Mouse (Mus musculus) embryo, embryonic 10 days (tissue): ENCODE data around the gene Cops9.

ENCODE experiments used
- DNase-seq: peaks from one replicate; pipeline ENCODE4 v3.0.0-alpha.2; 2015; ENCODE audit warnings: low spot score

Cops9 gene

GRCm38 (mm10) chr1:92641514-92642272 lies at the start of gene Cops9:
Gene Cops9 (minus strand): TSS chr1:92641985.
- DNase-seq, result peak; percentile 98

DNA sequence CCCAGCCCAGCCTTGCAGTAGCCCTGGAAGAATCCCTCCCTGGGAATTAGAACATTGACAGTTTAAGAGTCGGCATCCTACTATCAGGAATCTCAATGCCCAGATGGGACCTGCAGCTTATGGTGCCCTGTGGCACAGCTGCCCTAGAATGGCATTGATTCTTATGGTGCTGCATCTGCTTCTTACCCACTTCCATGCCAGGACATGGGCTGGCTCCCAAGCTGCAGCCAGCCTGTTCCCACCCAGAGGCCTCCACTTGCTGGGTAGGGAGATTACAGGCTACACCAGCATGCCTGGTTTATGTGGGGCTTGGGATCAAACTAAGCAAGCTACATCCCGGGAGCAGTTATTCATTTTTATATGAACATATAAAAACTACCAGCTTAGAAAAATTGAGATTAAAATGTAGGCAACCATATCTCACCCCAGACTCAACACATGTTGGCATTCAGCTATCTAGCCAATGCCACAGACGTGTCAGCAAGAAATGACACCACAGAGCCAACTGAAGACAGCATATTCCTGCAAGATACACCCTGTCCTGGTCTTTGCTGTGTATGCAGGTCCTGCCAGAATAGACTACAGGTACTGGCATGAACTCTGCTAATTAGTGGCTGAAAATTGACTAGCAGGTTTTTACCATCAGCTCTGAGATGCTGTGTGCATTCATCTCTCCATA lies 49.5 kb upstream of the Cops9 start:
- DNase-seq, result no peak

DNA sequence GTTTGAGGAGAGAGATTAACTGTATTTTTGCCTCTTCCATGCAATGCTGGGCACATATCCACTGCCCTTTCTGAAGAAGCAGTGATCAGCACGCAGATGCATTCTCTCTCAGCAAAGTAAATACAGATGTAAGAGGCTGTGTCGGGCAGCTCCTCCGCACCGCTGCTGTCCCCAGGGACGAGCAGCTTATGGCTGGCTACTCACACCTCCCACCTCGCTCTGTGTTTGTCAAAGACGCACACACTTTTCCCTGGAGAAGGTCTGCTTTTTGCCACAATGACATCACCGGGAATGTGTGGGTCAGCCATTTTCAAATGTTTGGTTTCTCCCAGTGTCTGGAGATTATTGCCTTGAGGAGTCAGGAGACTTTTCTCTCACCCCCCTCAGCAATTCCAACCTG lies 45.2 kb upstream of the Cops9 start:
- DNase-seq, result peak; percentile 23

GRCm38 (mm10) chr1:92683151-92683550 lies 41.4 kb upstream of the Cops9 start:
- DNase-seq, result no peak

- DNase-seq, result peak; percentile 68
These were observed 39.2 kb upstream of the Cops9 start for GRCm38 (mm10) chr1:92680668-92681603.

GRCm38 (mm10) chr1:92678757-92679156 lies 37.0 kb upstream of the Cops9 start:
- DNase-seq, result no peak

DNA sequence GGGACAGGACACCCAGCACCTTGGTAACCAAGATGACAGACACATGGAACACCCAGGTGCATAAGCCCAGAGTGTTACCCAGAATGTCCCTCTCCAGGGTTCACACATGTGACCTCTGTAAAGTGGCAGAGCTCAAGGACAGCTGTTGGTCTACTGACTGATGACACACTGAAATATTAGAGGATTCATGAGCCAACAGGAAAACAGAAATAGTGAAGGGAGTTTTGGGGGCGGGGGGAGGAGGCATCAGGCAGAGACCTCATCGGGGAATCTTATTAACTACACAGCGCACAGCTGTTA lies 34.8 kb upstream of the Cops9 start:
- DNase-seq, result no peak

DNA sequence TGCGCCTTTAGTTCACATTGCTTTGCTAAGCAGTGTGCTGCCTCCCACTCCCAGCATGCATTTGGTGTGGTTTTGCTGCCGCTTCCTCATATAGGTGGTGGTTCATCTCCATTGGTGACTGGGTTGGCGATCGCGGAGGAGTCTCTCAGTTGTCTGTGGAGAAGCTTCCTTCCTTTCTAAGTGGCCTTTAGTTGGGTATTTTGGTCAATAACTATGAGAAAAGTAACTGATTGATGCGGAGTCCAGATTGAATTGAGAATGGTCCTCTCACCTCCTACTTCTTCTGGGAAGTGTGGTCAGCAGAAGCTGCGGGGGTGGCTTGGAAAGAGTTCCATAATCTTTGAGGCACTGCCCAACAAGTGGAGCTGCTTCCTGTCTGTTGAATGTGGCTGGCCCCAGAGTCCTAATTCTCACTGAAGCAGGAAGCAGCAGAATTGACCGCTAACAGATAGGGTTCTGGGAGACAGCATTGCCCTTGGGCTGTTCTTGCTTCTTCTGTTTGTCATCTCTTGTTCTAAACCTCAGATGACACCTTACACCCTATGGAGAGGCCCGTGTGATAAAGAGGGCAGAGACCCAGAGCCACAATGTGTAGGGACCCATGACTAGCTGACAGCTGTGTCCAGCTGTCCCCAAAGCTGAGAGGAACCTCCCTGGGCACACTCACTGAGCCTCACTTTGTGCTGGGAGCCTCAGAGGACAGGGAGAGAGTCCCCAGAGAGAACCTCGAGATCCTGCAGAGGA lies 34.3 kb upstream of the Cops9 start:
- no peak for DNase-seq

DNA sequence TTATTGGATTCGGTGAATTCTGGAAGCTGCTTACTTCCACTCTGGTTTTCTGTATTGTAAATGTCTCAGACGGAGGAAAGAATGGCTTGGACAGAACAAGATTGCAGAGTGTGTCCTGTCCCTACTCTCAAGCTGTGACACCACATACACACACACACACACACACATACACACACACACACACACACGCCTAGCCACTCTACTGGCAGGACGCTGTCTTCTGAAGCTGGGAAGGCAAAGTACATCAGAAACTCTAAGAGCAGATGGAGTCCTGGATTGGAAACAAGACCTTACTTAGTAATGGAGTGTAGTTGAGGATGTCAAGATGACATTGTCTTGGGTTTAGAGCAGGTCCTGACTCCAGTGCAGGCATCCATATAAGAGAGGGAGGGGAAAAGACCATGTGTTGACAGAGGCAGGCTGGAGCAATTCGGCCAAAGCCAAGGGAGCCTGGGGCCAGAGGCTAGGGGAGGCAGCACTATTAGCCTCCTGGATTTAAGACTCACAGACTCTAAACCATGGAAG lies 31.5 kb upstream of the Cops9 start:
- DNase-seq, result no peak

GRCm38 (mm10) chr1:92671326-92671725 lies 29.5 kb upstream of the Cops9 start:
- DNase-seq, result no peak

GRCm38 (mm10) chr1:92669430-92669829 lies 27.6 kb upstream of the Cops9 start:
- DNase-seq, result no peak

- no peak for DNase-seq
These were observed 25.3 kb upstream of the Cops9 start for GRCm38 (mm10) chr1:92667106-92667505.

DNA sequence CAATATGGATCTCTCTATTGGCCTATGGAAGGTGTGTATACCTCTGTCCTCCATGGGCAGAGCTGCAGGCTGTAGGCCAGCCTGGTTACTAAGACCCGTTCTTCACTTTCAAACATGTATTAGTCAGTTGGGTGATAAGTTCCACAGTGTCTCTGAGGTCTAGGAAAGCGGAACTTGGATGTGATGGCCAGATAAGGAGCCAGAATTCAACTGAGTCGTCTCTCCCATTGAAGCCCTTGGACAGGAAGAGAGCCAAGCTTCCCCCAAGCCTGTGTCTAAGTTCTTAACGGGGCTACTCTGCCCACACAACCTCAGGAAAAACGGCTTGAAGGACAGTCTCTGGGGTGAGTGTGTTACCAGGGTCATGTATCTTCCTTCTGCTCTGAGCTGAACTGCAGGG lies 17.6 kb upstream of the Cops9 start:
- no peak for DNase-seq

GRCm38 (mm10) chr1:92657025-92657820 lies 15.4 kb upstream of the Cops9 start:
- peak; percentile 5 for DNase-seq

DNA sequence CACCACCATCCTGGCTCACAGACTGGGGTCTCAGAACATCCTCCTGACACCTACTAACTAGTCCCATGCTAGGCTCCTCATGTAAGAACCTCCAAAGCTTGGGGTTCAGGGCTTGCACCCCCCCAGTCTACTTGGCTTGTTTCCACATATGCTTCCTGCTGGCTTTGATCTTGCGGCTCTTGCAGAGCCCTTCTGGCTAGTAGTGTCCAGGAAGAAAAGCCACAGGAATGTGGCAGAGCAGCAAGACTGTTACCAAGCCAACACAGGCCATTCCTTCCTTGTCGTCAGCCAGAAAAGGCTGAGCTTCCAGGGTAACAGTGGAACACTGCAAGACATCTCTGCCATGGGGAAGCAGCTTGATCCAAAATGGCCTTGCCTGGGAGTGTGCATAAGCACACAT lies 12.9 kb upstream of the Cops9 start:
- no peak for DNase-seq

DNA sequence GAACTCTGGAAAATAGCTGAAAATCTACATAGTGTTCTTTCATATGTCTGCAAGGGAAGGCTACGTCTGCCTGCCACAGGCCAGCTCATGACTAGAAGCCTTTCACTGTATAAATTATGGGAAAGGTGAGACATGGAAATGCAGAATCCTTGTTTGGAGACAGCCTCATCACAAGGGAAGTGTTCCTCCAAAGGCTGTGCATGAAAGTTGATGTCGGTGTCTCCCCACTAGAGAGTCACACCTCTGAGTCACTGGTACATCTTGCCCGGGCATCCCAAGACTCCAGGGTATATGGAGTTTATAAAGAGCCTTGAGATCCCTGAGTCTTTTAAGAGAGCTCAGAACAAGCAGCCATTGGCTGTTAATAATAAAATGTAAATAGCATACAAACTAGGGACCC lies 11.4 kb upstream of the Cops9 start:
- DNase-seq, result no peak

DNA sequence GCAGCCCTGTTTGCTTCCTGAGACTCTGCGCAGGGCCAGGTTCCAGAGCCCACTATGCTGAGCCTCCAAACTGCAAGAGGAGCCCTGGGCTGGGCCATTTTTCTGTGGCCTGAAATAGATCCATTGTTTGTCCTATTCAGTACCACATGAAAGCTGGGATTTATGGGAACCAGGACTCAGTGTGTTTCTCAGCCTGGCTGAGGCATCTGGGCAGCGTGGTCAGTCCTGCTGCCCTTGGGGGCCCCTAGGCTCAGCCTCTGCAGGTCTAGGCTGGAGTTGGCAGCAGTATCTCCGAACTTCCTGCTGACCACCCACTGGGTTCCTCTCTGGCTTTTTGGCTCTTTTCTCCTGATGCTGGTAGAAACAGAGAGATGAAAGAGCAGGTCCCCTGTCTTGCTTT lies 9.7 kb upstream of the Cops9 start:
- DNase-seq, result no peak

GRCm38 (mm10) chr1:92648673-92649072 lies 6.9 kb upstream of the Cops9 start, which contains the start of gene Otos:
Gene Otos (minus strand): TSS chr1:92648841.
- peak; percentile 84 for DNase-seq

DNA sequence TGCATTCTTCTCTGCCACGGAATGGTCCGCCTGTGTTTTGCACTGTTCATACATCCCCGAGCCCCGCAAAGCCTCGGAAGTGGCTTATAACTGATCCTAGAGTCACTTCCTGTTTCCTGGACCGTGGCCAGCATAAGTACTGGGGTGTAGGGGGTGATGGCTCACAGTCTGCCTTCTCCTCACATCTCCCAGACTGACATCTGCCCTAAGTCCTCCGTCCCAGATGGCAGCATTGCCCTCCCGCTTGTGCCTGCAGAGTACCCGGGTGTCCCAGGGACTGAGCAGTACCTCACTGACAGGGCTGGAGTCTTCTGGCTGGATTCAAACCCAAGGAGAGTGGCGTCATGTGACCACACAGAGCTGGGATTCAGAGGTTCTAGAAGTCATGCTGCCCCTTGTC lies 6.4 kb upstream of the Cops9 start:
- no peak for DNase-seq

DNA sequence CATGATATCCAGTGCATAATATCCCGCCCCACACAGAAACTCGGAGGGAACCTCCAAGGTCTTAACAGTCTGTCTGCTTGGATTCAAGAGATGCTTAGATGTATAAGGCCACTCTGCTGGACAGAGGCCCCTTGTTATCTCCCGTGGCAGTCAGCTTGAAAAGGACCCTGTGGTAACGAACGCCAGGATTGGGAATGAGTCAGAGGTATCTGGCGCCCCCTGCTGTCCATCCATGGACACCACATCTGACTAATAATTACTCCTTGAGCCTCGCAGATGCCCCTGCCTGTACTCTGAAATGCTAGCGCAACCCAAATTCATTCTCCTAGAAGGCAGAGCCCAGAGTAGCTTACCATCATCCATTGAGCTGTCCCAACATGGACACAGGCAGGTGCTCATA lies 6.0 kb upstream of the Cops9 start:
- DNase-seq, result peak; percentile 90

DNA sequence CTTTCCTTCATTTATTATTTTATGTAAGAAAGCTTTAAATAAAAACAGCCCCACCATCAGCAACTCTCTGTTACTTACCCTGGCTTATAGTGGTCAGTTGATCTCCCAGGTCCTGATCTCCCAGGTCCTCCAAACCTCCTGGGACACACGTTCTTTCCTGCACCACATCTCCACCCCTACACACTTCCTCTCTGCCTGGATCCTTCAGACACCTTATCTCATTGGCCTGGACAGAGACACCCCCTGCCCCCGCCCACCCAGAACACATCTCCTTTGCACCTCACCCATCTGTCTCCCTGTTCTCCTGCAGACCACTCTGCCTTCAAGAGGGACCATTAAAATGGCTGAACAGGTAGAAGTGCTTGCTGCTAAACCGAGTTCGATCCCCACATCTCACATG lies 5.2 kb upstream of the Cops9 start:
- no peak for DNase-seq
